Mouse (Mus musculus): ENCODE data around the gene Rspo3. TPM values are rescaled to one million over a fixed set of nuclear protein-coding genes. Genes with fewer than 3 reads are reported as not detected.

Rspo3 gene
- polyA plus RNA-seq, 1 experiment from 2014 or later: 9.5 TPM

DNA sequence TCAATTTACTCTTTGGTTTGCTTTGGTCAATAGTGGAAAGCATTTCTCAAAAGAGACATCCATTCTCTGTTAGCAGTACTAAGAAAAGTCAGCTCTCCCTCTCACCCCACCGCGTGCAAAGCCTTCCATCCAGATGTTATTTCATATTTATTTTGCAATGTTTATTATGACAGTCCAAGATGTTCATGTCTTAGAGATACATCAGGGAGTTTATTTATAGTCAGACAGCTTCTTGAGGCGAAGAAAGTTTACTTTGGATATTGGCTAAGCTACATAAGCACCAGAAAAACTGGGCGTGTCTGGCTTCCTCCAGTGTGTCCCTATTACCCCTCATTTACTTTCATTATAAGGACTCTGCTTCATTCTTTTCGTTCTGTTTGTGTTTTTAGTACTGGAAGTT is 94.4 kb downstream of the Rspo3 start:
- H3K9me3 ChIP-seq: no peaks in the 10 kb centered on the region
- no peak overlapping the region for H3K9ac ChIP-seq
- no peaks in the 10 kb centered on the region for H3K4me1 ChIP-seq
- H3K4me3 ChIP-seq: no peak overlapping the region
- H3K27me3 ChIP-seq (replicated peaks): no peaks in the 10 kb centered on the region
- 75% methylated on average over 5 of the region's 5 CpGs for WGBS
- H3K36me3 ChIP-seq: no peaks in the 10 kb centered on the region
- no peak overlapping the region for H3K27ac ChIP-seq (replicated peaks)
- no peak overlapping the region for H3K4me2 ChIP-seq
- no peak for ATAC-seq (ENCODE audit: extremely low read depth, insufficient number of reproducible peaks, low FRiP score, low TSS enrichment)

DNA sequence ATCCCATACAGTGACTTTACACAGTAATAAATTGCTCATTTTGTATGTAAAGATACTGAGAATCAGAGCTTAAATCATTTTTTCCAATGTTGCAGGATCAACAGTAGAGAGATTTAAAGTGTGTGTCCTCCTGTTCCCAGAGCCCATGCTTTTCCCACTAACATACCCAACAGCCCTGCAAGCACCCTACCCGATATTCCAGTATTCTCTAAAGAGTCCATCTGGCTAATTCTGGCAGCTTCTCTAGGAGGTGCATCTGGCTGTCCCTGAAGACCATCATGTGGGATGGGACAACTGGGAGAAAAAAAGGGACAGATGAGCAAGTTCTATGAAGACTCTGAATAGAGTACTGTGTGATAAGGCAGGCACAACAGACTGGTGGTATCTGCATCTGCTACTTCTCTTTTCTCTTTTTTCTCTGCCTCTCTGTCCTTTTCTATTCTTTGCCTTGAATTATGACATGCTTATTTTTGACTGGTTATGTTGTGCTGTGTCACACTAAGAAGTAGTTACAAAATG is 102.7 kb downstream of the Rspo3 start:
- no peak overlapping the region for H3K27ac ChIP-seq (replicated peaks)
- no peak overlapping the region for H3K9ac ChIP-seq
- 79% methylated on average over 1 of the region's 1 CpGs for WGBS
- no peaks in the 10 kb centered on the region for H3K36me3 ChIP-seq
- no peaks in the 10 kb centered on the region for H3K27me3 ChIP-seq (replicated peaks)
- H3K4me2 ChIP-seq: no peak overlapping the region
- ATAC-seq (ENCODE audit: extremely low read depth, insufficient number of reproducible peaks, low FRiP score, low TSS enrichment): no peak
- no peaks in the 10 kb centered on the region for H3K4me1 ChIP-seq
- H3K4me3 ChIP-seq: no peak overlapping the region
- H3K9me3 ChIP-seq: no peaks in the 10 kb centered on the region

DNA sequence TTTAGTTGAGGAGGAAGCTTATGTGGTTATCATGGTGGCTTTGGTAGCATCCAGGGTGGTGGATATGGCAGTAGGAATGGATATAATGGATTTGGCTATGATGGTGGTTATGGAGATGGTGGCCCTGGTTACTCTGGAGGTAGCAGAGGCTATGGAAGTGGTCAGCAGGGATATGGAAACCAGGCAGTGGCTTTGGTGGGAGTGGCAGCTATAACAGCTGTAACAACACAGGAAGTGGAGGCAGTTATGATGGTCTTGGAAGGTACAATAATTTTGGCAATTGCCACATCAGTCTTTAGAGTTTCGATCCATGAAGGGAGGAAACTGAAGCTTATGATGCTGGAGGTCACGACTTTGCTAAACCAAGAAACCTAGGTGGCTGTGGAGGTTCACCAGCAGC is 109.0 kb downstream of the Rspo3 start:
- 67% methylated on average over 2 of the region's 2 CpGs for WGBS
- H3K27ac ChIP-seq (replicated peaks): no peak overlapping the region
- H3K27me3 ChIP-seq (replicated peaks): no peaks in the 10 kb centered on the region
- no peak overlapping the region for H3K4me3 ChIP-seq
- no peak overlapping the region for H3K9ac ChIP-seq
- ATAC-seq (ENCODE audit: extremely low read depth, insufficient number of reproducible peaks, low FRiP score, low TSS enrichment): no peak
- no peaks in the 10 kb centered on the region for H3K36me3 ChIP-seq
- H3K4me2 ChIP-seq: no peak overlapping the region
- H3K4me1 ChIP-seq: no peaks in the 10 kb centered on the region
- H3K9me3 ChIP-seq: no peaks in the 10 kb centered on the region

DNA sequence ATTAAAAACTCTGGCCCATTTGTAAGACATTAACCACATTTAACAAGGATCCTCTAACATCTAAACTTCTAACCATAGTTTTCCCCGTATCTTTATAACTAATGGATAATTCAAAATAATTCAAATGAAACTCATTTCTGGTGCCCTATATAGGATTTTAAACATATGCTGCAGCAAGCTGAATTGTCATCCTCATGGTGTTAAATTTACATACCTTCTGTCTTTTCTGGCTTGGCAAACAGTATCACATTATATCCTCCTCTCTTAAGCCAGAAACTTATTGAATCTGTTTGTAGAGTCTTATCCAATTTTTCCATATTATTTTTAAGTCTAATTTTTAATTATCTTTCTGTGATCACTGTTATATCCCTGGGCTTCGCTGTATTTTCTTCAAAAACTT is 111.1 kb downstream of the Rspo3 start:
- H3K27me3 ChIP-seq (replicated peaks): no peaks in the 10 kb centered on the region
- no peak overlapping the region for H3K27ac ChIP-seq (replicated peaks)
- 72% methylated on average over 2 of the region's 2 CpGs for WGBS
- no peaks in the 10 kb centered on the region for H3K4me1 ChIP-seq
- no peak overlapping the region for H3K4me2 ChIP-seq
- no peaks in the 10 kb centered on the region for H3K36me3 ChIP-seq
- no peak overlapping the region for H3K4me3 ChIP-seq
- no peak overlapping the region for H3K9ac ChIP-seq
- H3K9me3 ChIP-seq: no peaks in the 10 kb centered on the region
- no peak for ATAC-seq (ENCODE audit: extremely low read depth, insufficient number of reproducible peaks, low FRiP score, low TSS enrichment)

DNA sequence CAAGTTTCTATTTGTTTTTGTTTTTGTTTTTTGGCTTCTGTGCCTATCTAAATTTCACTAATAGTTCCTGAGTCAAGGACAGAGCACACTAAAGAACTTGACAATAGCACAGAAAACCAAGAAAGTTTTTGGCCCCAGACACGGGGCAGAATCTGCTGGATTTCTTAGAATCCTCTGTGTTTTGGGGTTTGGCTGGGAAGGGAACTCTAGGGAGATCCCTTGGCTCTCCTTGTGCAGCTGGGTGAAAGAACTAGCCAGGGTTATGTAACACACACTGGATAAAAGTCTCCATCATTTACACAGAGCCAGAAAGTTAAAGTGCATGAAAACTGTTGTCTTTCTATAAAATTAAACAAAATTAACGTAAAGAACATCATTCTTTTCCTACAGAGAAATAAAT is 121.3 kb downstream of the Rspo3 start:
- ATAC-seq (ENCODE audit: extremely low read depth, insufficient number of reproducible peaks, low FRiP score, low TSS enrichment): no peak
- no peaks in the 10 kb centered on the region for H3K27me3 ChIP-seq (replicated peaks)
- no peak overlapping the region for H3K4me3 ChIP-seq
- H3K4me2 ChIP-seq: no peak overlapping the region
- H3K9me3 ChIP-seq: no peaks in the 10 kb centered on the region
- H3K9ac ChIP-seq: no peak overlapping the region
- no peaks in the 10 kb centered on the region for H3K36me3 ChIP-seq
- no peak overlapping the region for H3K27ac ChIP-seq (replicated peaks)
- no peaks in the 10 kb centered on the region for H3K4me1 ChIP-seq
- 61% methylated on average over 2 of the region's 2 CpGs for whole genome bisulfite sequencing

DNA sequence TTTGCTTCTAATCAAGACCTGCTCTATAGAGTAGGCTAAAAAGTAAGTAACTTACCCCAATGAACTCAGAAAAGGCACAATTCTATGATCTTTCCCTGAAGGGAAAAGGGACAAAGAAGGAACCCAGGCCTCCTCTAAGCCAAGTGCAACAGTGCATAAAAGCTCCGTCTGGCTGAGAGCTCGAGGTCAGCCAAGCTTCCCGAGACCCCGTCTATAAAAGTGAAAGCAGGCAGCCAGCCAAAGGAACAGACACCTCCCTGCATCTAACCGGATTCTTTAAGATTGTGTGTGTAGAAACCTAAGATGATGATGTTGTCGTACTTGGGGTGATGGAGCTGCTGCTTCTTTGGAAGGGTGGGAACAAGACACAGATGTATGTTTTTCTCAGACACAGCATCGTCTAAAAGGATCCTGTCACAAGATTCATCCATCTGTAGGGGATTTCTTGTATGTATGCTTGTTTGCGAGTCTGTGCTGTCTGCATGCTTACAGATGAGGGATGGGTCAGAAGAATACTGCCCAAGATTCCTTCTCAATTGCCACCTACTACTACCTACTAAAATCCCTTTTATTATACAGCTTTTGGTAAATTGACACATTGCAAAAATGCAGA is 132.9 kb downstream of the Rspo3 start:
- H3K4me2 ChIP-seq: 0 out of 2 replicates have a peak overlapping the region, but pooled peaks have one; percentile 11
- H3K9ac ChIP-seq: no peak overlapping the region

More for the DNA sequence above, 132.9 kb downstream of the Rspo3 start:
- Histone ChIP-seq H3K9me3 (no peaks in the 10 kb centered on the region), H3K27me3 (replicated peaks) (no peaks in the 10 kb centered on the region), H3K36me3 (no peaks in the 10 kb centered on the region), H3K4me1 (no peaks in the 10 kb centered on the region), H3K27ac (replicated peaks) (no peak overlapping the region), H3K4me3 (no peak overlapping the region)
- ATAC-seq (ENCODE audit: extremely low read depth, insufficient number of reproducible peaks, low FRiP score, low TSS enrichment): no peak
- WGBS: 63% methylated on average over 8 of the region's 8 CpGs

Other genes starting within 250 kb of the Rspo3 start
- gene Echdc1, start 222.7 kb downstream of the Rspo3 start, polyA plus RNA-seq (2015; fragmentation: Nextera tagmentation; extraction: Ambion mirVana): 20.9 and 24.5 TPM in 2 replicates
- 31.4 and 36.0 TPM in 2 replicates for gene Rnf146, start 173.4 kb downstream of the Rspo3 start, polyA plus RNA-seq (2015; fragmentation: Nextera tagmentation; extraction: Ambion mirVana)